Mouse (Mus musculus): Measurements from ENCODE around the gene Zfp787. TPM values are rescaled to one million over a fixed set of nuclear protein-coding genes. Genes with fewer than 3 reads are reported as not detected.

Zfp787 gene
- total RNA-seq, 2 experiments from 2014 or later, result 32.0 to 32.6 TPM

- no peak for DNase-seq
- intact Hi-C loops (cut with DNase I; ENCODE audit: low total_unique reads), result no loop called here
Measured at GRCm38 (mm10) chr7:6170391-6170790, 14.6 kb upstream of the Zfp787 start.

DNA sequence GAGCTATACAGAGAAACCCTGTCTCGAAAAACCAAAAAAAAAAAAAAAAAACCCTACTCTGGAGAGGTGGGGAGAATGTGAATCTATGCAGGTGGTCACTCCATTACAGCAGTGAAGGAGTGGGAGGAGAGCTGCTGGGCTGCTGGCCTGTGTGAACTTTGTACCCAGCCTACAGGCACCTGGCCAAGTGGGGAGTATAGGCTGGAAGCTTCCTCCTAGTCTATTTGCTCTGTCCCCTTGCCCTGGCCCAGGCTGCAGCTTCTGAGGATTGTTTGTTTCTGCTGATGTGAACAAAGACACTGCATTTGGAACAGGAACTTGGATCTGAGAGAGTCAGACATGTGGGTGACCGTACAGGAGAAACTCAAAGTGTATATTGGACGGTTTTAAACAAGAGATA lies 13.6 kb upstream of the Zfp787 start:
- intact Hi-C loops (cut with DNase I; ENCODE audit: low total_unique reads), result no loop called here
- no peak for DNase-seq

DNA sequence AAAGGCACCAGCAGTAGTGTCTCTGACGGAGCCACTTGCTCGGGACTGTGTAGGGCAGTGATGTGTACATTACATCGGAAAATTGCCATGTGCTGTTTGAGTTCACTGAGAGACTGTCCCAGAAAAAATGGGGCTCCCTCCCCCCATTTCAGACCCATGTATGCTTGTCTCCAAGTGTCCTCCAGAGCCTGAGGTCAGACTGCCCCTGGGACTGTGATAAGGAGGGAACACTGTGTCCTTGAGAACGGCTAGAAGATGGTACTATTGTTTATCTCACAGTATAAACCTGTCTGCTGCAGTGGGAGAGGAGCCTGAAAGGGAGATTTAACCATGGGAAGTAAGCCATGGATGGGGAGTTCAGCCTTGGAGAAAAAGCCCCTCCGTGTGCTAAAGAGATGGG lies 8.9 kb upstream of the Zfp787 start:
- intact Hi-C loops (cut with DNase I; ENCODE audit: low total_unique reads), result no loop called here

GRCm38 (mm10) chr7:6162172-6162571 lies 6.4 kb upstream of the Zfp787 start:
- DNase-seq, result no peak
- intact Hi-C loops (cut with DNase I; ENCODE audit: low total_unique reads), result no loop called here

More for the DNA sequence above, 8.9 kb upstream of the Zfp787 start:
- DNase-seq, result no peak

DNA sequence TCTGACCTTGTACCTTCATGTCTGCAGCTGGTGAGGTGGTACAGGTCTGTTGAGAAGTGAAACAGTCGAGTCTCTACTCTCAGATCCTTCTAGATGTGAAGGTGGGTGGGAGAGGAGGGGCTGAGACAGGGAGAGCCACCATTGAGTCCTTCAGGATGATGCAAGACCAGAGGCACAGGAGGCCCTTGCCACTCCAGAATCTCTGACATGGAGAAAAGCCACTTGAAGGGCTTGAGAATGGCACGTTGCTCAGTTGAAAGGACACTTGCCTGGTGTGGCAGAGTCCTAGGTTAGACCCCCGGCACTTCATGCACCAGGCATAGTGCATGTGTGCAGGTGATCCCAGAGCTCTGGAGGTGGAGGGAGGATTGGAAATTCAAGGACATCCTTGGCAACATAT lies 5.7 kb upstream of the Zfp787 start:
- no peak for DNase-seq
- intact Hi-C loops (cut with DNase I; ENCODE audit: low total_unique reads), result no loop called here

GRCm38 (mm10) chr7:6159604-6160003 lies 3.8 kb upstream of the Zfp787 start:
- DNase-seq, result no peak
- intact Hi-C loops (cut with DNase I; ENCODE audit: low total_unique reads), result no loop called here

- no peak for DNase-seq
- intact Hi-C loops (cut with DNase I; ENCODE audit: low total_unique reads), result no loop called here
Measured at GRCm38 (mm10) chr7:6157479-6157878, 1.7 kb upstream of the Zfp787 start.

- no peak for DNase-seq
- intact Hi-C loops (cut with DNase I; ENCODE audit: low total_unique reads), result no loop called here
Measured at GRCm38 (mm10) chr7:6156901-6157472, 1.2 kb upstream of the Zfp787 start.

GRCm38 (mm10) chr7:6155031-6155872 lies 545 bp downstream of the Zfp787 start:
- intact Hi-C loops (cut with DNase I; ENCODE audit: low total_unique reads), result no loop called here
- peak; percentile 87 for DNase-seq

GRCm38 (mm10) chr7:6154164-6154563 lies 1.6 kb downstream of the Zfp787 start:
- intact Hi-C loops (cut with DNase I; ENCODE audit: low total_unique reads), result no loop called here
- no peak for DNase-seq

- intact Hi-C loops (cut with DNase I; ENCODE audit: low total_unique reads), result no loop called here
- DNase-seq, result no peak
Measured at GRCm38 (mm10) chr7:6153131-6153530, 2.7 kb downstream of the Zfp787 start.

GRCm38 (mm10) chr7:6152036-6152435 lies 3.8 kb downstream of the Zfp787 start:
- peak; percentile 31 for DNase-seq
- intact Hi-C loops (cut with DNase I; ENCODE audit: low total_unique reads), result no loop called here

GRCm38 (mm10) chr7:6151266-6151665 lies 4.5 kb downstream of the Zfp787 start:
- no peak for DNase-seq
- intact Hi-C loops (cut with DNase I; ENCODE audit: low total_unique reads), result no loop called here

DNA sequence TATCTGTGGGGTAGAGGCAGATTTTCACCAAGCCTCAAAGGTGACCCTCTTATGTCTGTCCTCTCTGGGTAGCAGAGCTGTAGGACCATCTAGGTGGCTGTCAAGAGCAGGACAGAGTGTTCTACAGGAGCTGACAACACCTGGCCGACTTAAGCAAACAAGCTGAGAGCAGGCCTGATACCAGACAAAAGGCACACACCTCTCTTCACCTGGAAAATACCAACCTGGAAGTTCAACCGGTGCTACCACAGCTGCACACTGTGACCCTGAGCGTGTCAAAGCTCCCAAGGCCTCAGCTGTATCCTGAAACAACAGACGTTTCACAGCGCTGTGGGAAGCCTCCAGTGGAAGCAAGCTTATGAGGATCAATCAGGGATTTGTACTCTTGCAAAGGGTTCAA lies 8.1 kb downstream of the Zfp787 start:
- intact Hi-C loops (cut with DNase I; ENCODE audit: low total_unique reads), result no loop called here
- no peak for DNase-seq

DNA sequence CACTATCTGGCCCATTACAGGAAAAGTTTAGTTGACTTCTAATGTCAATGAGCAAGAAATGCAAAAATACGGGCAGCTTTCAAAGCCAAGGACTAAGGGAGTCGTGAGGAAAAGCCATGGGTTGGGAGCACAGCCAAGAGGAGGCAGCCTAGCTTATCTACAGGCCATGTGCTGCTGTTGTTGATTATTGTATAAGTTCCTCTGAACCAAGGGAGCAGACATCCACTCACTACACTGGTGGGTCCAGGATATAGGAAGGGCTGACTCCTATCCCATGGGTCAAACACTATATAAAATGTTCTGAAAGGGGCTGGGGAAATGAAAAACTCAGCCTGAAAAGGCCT lies 8.8 kb downstream of the Zfp787 start:
- no peak for DNase-seq
- intact Hi-C loops (cut with DNase I; ENCODE audit: low total_unique reads), result no loop called here

- no peak for DNase-seq
- intact Hi-C loops (cut with DNase I; ENCODE audit: low total_unique reads), result no loop called here
Measured at GRCm38 (mm10) chr7:6146194-6146981, 9.4 kb downstream of the Zfp787 start.

- no peak for DNase-seq
- intact Hi-C loops (cut with DNase I; ENCODE audit: low total_unique reads), result no loop called here
Measured at GRCm38 (mm10) chr7:6145423-6146188, 10.2 kb downstream of the Zfp787 start.

GRCm38 (mm10) chr7:6143991-6144531 lies 11.7 kb downstream of the Zfp787 start:
- intact Hi-C loops (cut with DNase I; ENCODE audit: low total_unique reads), result no loop called here
- DNase-seq, result no peak

DNA sequence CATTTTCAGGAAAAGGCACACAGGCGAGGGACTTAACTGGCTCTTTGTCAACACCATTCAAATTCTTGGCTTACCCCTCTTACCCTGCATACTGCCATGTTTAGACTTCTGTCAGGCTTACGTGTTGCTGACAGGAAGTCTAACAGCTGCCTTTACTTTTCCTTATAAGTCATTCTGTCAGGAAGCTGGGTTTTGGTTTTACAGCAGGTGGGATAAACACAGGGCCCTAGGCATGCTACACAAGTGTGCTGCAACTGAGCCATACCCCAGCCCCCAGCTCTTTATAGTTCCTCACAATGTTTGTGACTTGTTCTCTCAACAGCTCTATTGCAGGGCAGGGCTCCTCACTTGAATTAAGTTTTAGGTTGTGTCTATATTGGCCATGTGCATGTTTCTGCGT lies 16.5 kb downstream of the Zfp787 start:
- intact Hi-C loops (cut with DNase I; ENCODE audit: low total_unique reads), result no loop called here

DNA sequence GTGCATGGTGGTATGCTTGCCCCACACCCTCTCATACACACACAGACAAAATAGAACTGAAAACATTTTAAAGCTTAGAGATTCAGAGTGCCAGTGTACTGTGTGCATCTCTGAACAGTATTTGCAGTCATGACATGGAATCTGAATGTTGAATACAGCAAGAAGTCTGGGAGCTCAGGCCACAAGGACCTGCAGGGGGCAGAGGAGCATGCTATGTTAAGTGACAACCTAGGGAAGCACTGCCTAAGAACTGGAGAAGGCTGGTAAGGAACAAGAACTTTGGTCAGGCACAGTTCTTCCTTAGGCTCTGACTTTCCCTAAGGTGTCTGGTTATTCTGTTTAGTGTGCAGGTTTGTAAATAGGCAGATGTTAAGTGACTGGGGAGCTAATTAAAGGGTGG lies 19.3 kb downstream of the Zfp787 start:
- DNase-seq, result no peak
- intact Hi-C loops (cut with DNase I; ENCODE audit: low total_unique reads), result no loop called here

More for the DNA sequence above, 16.5 kb downstream of the Zfp787 start:
- no peak for DNase-seq
